Mouse (Mus musculus): ENCODE data around the gene Gsc. TPM values are rescaled to one million over a fixed set of nuclear protein-coding genes. Genes with fewer than 3 reads are reported as not detected.

Gsc gene
- polyA plus RNA-seq, 1 experiment from 2014 or later, result not detected

DNA sequence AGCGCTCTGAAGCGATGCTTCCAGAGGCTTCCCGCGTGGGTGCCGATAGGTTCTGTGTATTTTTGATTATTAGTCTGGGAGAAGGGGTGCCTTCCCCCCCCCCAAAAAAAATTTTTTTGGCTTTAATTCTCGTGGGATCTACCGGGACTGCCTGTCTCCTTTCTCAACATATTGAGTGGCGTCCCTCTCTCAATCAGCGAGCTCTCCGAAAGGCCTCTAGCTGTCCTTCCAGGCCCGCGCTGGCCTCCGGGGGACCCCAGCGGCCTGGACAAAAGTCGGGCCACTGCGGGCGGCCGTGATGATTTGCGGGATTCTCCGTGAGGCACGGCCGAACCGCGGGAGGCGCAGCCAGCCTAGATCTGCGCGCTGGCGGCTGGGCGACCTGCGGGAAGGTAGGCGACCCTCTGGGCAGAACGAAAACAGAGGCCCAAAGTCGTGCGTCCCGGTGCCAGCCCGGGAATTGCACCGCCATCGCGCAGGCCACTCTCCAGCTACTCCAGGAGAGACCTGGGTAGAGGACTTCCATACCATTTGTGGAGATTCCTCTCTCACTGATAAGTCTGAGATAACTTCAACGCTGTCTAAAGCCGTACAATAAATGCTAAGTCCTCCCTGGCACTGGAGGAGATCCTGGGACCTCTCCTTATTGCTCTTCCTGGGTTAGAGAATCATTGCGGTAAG lies 1.2 kb upstream of the Gsc start:
- Histone ChIP-seq H3K36me3 (no peaks in the 10 kb centered on the region), H3K27ac (replicated peaks) (no peak overlapping the region), H3K4me2 (no peak overlapping the region), H3K4me3 (no peak overlapping the region), H3K4me1 (replicated peaks) (peaks cover 40% of the 10 kb centered on the region), H3K27me3 (peaks cover 97% of the 10 kb centered on the region), H3K9ac (no peak overlapping the region), H3K9me3 (no peaks in the 10 kb centered on the region)
- ATAC-seq (ENCODE audit: low read depth), result no peak
- under 1% methylated on average over 42 of the region's 42 CpGs for WGBS

DNA sequence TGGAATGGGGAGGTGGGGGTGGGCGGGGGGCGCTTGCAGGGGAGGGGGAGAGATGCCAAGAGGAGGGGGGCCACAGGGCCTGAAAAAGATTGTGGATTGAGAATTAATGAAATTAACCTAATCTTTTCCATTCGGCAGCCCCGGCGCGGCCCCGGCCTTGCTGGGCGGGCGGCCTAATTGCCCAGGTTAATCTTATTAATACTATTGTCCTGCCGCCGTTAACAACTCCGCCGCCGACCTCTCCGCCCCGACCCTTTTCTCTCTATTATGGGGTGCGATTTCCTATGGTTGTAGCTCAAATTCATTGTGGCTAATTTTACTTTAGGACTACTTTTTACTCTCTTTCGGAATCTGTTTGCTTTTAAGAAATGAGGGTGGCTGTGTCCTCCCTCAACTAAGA lies 362 bp upstream of the Gsc start:
- Histone ChIP-seq H3K9ac (no peak overlapping the region), H3K36me3 (no peaks in the 10 kb centered on the region), H3K4me2 (peak overlapping the region; percentile 64), H3K9me3 (no peaks in the 10 kb centered on the region), H3K27me3 (peaks cover 97% of the 10 kb centered on the region), H3K4me3 (peak overlapping the region; percentile 39), H3K27ac (replicated peaks) (no peak overlapping the region), H3K4me1 (replicated peaks) (peaks cover 40% of the 10 kb centered on the region)
- ATAC-seq (ENCODE audit: low read depth), result no peak
- under 1% methylated on average over 17 of the region's 18 CpGs for WGBS

DNA sequence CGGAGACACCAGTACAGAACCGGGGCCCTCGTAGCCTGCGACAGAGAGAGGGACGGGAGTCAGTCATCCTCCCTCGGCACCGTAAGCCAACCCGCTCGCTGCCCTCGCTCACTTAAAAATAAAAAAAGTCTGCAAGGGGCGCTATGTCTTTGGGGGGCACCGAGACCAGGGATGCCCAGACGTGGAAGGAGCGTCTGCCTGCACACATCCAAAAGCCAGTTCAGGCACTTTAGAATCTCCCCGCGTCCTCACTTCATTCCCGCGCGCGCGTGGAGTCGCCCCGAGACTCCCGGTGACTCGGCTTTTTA lies 958 bp downstream of the Gsc start:
- Histone ChIP-seq H3K4me3 (peak overlapping the region; percentile 39; the same call in 1 of the 2 replicates), H3K9ac (no peak overlapping the region), H3K4me2 (peak overlapping the region; percentile 64), H3K27ac (replicated peaks) (no peak overlapping the region), H3K4me1 (replicated peaks) (peaks cover 43% of the 10 kb centered on the region), H3K27me3 (peaks cover 96% of the 10 kb centered on the region), H3K9me3 (no peaks in the 10 kb centered on the region), H3K36me3 (no peaks in the 10 kb centered on the region)
- WGBS, result under 1% methylated on average over 25 of the region's 25 CpGs
- no peak for ATAC-seq (ENCODE audit: low read depth)

DNA sequence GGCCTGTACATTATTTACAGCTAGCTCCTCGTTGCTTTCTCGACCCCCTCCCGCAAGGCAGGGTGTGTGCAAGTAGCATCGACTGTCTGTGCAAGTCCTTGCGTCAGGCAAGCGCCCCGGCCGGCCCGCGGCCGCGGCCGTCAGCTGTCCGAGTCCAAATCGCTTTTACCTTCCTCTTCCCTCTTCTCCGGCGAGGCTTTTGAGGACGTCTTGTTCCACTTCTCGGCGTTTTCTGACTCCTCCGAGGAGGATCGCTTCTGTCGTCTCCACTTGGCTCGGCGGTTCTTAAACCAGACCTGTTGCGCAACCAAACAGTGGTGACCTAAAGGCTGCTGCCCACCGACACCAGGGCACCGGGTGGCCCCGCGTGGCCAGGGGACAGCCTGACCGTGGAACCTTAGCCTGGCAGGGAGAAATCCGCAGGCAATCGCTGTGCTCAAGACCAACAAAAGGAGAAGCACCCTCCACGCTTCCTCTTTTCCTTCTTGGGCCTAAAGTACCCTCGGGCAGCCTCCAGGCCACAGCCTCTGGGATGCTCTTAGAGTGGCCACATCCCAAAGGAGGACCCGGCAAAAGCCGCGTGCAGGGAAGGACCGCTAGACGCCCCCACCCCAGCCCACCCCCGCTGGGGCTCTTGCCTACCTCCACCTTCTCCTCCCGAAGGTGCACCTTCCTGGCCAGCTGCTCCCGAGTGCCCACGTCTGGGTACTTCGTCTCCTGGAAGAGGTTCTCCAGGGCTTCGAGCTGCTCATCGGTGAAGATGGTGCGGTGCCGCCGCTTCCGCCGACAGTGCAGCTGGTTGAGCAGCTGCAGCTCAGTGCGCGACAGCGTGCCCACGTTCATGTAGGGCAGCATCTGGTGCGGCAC lies 1.5 kb downstream of the Gsc start:
- Histone ChIP-seq H3K9me3 (no peaks in the 10 kb centered on the region), H3K27ac (replicated peaks) (no peak overlapping the region), H3K36me3 (no peaks in the 10 kb centered on the region), H3K4me1 (replicated peaks) (peaks cover 45% of the 10 kb centered on the region), H3K4me3 (peak overlapping the region; percentile 39; the same call in 1 of the 2 replicates), H3K4me2 (peak overlapping the region; percentile 64), H3K9ac (no peak overlapping the region), H3K27me3 (peaks cover 96% of the 10 kb centered on the region)
- WGBS, result 1% methylated on average over 57 of the region's 57 CpGs
- no peak for ATAC-seq (ENCODE audit: low read depth)

DNA sequence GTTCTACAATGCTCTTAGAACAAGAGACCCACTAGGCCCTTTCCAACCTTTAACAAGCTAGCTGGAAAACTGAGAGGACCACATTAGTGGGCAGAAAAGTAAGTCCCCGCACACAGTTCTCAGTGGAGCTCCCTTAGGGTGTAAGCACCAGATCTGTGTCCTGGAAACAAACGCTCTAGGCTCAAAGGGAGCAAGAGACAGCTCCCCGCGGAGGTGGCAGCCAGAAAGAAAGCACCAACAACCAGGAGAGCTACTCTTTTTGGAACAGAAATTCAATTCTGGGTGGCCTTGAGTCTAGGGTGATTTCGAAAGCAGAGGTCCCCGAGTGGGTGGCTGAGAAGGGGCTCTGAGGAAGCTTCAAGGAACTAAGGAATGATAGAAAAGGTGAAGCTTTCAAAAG lies 2.5 kb downstream of the Gsc start:
- Histone ChIP-seq H3K9me3 (no peaks in the 10 kb centered on the region), H3K9ac (no peak overlapping the region), H3K27ac (replicated peaks) (no peak overlapping the region), H3K36me3 (no peaks in the 10 kb centered on the region), H3K4me3 (no peak overlapping the region), H3K4me2 (no peak overlapping the region), H3K27me3 (peaks cover 95% of the 10 kb centered on the region), H3K4me1 (replicated peaks) (peaks cover 37% of the 10 kb centered on the region)
- no peak for ATAC-seq (ENCODE audit: low read depth)
- 9% methylated on average over 6 of the region's 6 CpGs for WGBS

DNA sequence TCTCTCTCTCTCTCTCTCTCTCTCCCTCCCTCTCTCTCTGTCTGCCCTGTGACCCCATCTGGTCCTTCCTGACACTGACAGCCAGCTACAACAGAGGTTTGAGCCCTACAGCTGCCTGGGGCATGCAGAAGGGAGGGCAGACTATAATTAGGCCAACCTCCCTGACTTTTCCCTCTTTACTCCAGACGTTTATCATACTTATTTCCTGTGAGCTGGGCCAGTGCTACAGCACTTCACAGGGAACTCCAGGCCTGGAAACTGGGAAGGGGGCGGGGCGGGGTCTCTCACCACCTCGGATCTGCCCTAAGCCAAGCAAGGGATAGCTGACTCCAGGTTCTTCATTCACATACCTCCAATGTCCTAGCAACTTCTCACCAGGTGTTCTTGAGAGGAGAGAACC lies 4.3 kb downstream of the Gsc start:
- H3K36me3 ChIP-seq, result no peaks in the 10 kb centered on the region
- no peak overlapping the region for H3K4me3 ChIP-seq
- no peak overlapping the region for H3K4me2 ChIP-seq
- H3K9me3 ChIP-seq, result no peaks in the 10 kb centered on the region
- H3K9ac ChIP-seq, result no peak overlapping the region
- peaks cover 30% of the 10 kb centered on the region for H3K4me1 ChIP-seq (replicated peaks)
- no peak overlapping the region for H3K27ac ChIP-seq (replicated peaks)
- 5% methylated on average over 4 of the region's 4 CpGs for WGBS
- ATAC-seq (ENCODE audit: low read depth), result no peak
- peaks cover 83% of the 10 kb centered on the region for H3K27me3 ChIP-seq

DNA sequence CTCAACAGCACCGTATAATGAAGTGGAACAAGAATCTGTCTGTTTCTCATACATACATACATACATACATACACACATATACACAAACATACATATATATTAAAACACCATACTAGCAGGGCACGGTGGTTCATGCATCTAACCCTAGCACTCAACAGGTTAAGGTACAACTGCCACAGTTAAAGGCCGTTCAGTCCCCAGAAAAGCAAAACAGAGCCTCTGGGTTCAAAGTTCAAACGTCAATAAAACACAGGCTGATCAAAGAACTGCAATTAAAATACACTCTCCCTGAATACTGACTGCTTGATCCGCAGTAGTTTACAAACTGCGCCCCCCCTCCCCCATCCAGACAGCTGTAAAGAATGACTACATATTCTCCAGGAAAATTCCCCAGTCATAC lies 5.8 kb downstream of the Gsc start:
- Histone ChIP-seq H3K27ac (replicated peaks) (no peak overlapping the region), H3K9ac (no peak overlapping the region), H3K4me3 (no peak overlapping the region), H3K4me2 (no peak overlapping the region), H3K27me3 (peaks cover 74% of the 10 kb centered on the region), H3K9me3 (no peaks in the 10 kb centered on the region), H3K36me3 (no peaks in the 10 kb centered on the region), H3K4me1 (replicated peaks) (peaks cover 18% of the 10 kb centered on the region)
- no peak for ATAC-seq (ENCODE audit: low read depth)
- WGBS, result 20% methylated on average over 6 of the region's 6 CpGs

DNA sequence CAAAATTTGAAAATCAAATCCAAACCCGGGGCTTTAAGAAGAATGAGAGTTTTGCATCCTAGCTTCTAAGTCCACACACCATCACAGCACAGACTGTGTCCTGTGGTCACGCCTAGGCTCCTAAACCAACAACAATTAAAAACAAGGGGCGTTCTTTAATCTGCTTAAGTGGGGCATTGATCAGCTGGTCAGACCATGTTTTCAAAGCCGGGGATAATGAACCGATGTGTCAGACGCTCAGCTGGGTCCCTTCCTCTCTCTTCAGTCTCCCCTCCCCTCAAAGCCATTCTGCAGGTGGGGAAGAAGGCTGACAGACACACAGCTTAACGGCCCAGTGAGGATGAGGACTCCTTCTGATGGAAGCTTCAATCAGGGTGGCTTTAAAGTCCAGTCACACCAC lies 6.2 kb downstream of the Gsc start:
- Histone ChIP-seq H3K9ac (no peak overlapping the region), H3K4me2 (no peak overlapping the region), H3K4me3 (no peak overlapping the region), H3K27ac (replicated peaks) (no peak overlapping the region), H3K27me3 (peaks cover 69% of the 10 kb centered on the region), H3K4me1 (replicated peaks) (peaks cover 13% of the 10 kb centered on the region), H3K36me3 (no peaks in the 10 kb centered on the region), H3K9me3 (no peaks in the 10 kb centered on the region)
- WGBS, result 10% methylated on average over 7 of the region's 7 CpGs
- ATAC-seq (ENCODE audit: low read depth), result no peak

DNA sequence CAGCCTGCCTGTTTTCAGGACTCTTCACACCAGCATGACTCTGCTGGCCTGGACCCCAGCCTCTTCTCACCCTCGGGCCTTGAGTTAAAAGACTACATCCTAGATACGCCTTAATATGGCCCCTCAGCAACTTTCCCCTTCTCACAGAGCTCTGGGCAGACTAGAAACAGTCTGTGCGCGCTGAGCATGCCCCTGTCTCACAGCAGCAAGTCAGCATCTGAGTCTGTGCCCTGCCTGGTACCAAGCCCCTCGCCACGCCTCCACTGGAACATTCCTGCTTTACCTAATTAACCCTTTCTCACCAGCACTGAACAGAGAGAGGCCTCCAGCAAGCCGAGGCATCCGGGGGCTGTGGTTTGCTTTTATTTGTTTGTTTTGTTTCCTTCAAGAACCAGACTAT lies 11.8 kb downstream of the Gsc start:
- Histone ChIP-seq H3K27ac (replicated peaks) (no peak overlapping the region), H3K4me1 (replicated peaks) (0 out of 2 replicates have a peak, but pooled peaks cover 4% of the 10 kb centered on the region), H3K27me3 (peaks cover 17% of the 10 kb centered on the region), H3K36me3 (no peaks in the 10 kb centered on the region), H3K4me3 (no peak overlapping the region), H3K4me2 (no peak overlapping the region), H3K9ac (no peak overlapping the region), H3K9me3 (no peaks in the 10 kb centered on the region)
- 33% methylated on average over 8 of the region's 8 CpGs for WGBS
- no peak for ATAC-seq (ENCODE audit: low read depth)

DNA sequence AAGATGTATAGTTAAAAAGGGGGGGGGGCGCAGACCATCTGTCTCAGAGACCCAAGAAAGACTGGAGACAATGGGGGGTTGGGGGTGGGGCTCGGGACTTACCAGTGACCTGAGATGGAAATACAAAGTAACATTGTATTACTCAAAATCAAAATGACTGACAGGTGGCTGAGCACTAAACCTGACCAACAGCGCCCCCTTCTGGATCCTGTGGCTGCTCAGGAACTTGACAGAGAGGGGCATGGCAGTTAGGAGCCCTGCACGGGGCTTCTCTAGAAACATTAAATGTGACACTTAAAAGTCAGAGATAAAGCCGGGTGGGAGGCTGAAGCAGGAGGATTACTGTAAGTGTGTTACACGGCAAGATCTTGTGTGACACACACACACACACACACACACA lies 13.8 kb downstream of the Gsc start:
- WGBS, result 64% methylated on average over 6 of the region's 6 CpGs
- Histone ChIP-seq H3K4me1 (replicated peaks) (0 out of 2 replicates have a peak, but pooled peaks cover 4% of the 10 kb centered on the region), H3K9ac (no peak overlapping the region), H3K4me3 (no peak overlapping the region), H3K4me2 (no peak overlapping the region), H3K9me3 (no peaks in the 10 kb centered on the region), H3K36me3 (no peaks in the 10 kb centered on the region), H3K27me3 (peaks cover 4% of the 10 kb centered on the region), H3K27ac (replicated peaks) (no peak overlapping the region)
- no peak for ATAC-seq (ENCODE audit: low read depth)

DNA sequence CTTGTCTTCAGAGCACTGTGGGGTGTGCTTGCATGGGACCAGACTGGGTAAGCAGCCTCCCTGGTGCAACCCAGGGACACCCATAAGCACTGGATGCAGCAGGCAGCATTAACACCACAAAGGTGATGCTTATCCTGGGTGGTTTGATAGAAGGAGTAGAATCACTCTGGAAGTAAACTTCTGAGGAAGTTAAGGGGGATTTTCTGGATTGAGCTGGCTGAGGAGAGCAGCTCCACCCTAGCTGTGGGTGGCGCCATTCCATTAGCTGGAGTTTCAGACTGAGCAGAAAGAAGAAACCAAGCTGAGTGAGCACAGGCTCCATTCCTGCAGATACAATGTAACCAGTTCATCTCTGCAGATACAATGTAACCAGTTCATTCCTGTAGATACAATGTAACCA lies 20.1 kb downstream of the Gsc start:
- 71% methylated on average over 1 of the region's 1 CpGs for WGBS
- no peaks in the 10 kb centered on the region for H3K4me1 ChIP-seq (replicated peaks)
- H3K4me2 ChIP-seq, result no peak overlapping the region
- no peak overlapping the region for H3K27ac ChIP-seq (replicated peaks)
- no peaks in the 10 kb centered on the region for H3K9me3 ChIP-seq
- no peaks in the 10 kb centered on the region for H3K27me3 ChIP-seq
- H3K9ac ChIP-seq, result no peak overlapping the region
- no peaks in the 10 kb centered on the region for H3K36me3 ChIP-seq
- ATAC-seq (ENCODE audit: low read depth), result no peak
- H3K4me3 ChIP-seq, result no peak overlapping the region

DNA sequence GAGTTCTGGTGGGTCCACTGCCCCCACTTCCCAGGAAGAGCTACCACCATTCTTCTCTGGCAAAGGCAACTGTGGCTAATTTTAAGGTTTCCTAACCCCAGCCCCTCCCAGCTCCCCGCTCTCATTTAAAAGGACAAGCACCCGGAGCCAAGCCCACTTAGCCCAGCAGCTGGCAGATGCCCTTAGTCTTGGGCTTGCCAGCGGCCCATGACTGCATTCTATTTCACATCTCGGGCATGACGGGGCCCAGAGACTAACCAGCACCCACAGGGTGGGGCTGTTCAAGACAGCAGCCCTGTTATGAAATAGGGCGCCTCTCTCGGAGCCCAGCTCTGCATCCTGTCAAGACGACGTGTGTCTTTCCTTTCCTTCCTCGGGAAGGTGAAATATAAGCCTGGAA lies 22.9 kb downstream of the Gsc start:
- Histone ChIP-seq H3K4me1 (replicated peaks) (no peaks in the 10 kb centered on the region), H3K36me3 (no peaks in the 10 kb centered on the region), H3K4me3 (no peak overlapping the region), H3K27me3 (no peaks in the 10 kb centered on the region), H3K9ac (no peak overlapping the region), H3K27ac (replicated peaks) (no peak overlapping the region), H3K9me3 (no peaks in the 10 kb centered on the region), H3K4me2 (no peak overlapping the region)
- 79% methylated on average over 10 of the region's 10 CpGs for WGBS
- no peak for ATAC-seq (ENCODE audit: low read depth)

All from neural tube, embryonic 13.5 days (tissue).